Mouse (Mus musculus): ENCODE data around the gene Rassf1.

DNA sequence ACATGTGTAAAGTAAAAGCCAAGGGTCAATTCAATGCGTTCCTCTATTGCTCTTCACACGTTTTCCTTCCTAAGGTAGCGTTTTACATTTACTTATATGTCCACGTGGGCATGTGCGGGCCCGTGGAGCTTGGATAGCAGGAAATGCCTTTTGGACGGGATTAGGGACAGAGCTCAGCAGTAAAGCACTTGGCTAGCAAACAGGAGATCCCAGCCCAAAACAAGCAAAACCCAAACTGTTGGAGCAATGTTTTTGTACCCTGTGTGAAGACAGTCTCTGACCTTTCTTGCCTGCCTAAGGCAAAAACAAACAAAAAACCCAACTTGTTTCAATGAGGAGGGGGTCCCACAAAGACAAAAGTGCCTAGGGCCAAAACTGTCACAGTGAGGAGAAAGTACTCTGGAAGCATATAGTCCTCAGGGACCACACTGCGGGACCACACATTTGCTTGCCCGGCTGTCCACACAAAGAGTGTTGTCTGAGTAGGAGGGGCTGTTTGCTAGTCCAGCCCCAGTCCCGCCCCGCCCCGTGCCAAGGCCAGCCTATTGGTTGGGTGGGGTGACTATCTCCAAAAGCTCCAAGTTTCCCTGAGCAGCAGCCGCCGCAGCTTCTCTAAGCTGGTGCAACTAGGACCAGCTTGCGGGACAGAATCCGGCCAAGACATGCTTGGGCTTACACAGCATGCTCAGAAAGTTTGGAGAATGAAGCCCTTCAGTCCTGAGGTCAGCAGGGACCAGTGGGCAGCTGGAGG is 25.2 kb downstream of the Rassf1 start, which contains the start of gene Hyal1:
- TF ChIP-seq CTCF (IDR thresholded peaks at IDR 0.05; ENCODE audit: borderline replicate concordance, control insufficient read depth, extremely low read depth, insufficient read depth, low read length, poor library complexity) (no peak), POLR2A (IDR thresholded peaks at IDR 0.05; ENCODE audit: control insufficient read depth, extremely low read depth, insufficient read depth, low read length, poor library complexity) (no peak)

Measured in thymus, adult 2 months (tissue).